Mouse (Mus musculus) granulocyte monocyte progenitor cell, adult 5-6 weeks (primary cell): ENCODE data around the gene Rock2. TPM values are rescaled to one million over a fixed set of nuclear protein-coding genes. Genes with fewer than 3 reads are reported as not detected.

ENCODE experiments used
- ATAC-seq: replicated peaks from 2 replicates; pipeline ENCODE4 v1.8.0; 2016; ENCODE audit warnings: mild to moderate bottlenecking, moderate TSS enrichment, inconsistent platforms; ENCODE audit not compliant: poor library complexity, severe bottlenecking
- total RNA-seq, 2 experiments: library from RNA; stranded (forward) in 1 of 2; stranded (reverse) in 1 of 2; fragments of 200-712, 200-1000 nt in 1 of 2; fragments of >200 nt in 1 of 2; fragmentation: Nextera tagmentation in 1 of 2; gene quantifications; 2 replicates each; pipeline ENCODE4 v1.2.3; 2014 to 2017

Gene Rock2
- 43.1 and 49.4 TPM in 2 replicates for total RNA-seq (2014; fragmentation: Nextera tagmentation)
- 65.1 and 65.9 TPM in 2 replicates for total RNA-seq (2017)

DNA sequence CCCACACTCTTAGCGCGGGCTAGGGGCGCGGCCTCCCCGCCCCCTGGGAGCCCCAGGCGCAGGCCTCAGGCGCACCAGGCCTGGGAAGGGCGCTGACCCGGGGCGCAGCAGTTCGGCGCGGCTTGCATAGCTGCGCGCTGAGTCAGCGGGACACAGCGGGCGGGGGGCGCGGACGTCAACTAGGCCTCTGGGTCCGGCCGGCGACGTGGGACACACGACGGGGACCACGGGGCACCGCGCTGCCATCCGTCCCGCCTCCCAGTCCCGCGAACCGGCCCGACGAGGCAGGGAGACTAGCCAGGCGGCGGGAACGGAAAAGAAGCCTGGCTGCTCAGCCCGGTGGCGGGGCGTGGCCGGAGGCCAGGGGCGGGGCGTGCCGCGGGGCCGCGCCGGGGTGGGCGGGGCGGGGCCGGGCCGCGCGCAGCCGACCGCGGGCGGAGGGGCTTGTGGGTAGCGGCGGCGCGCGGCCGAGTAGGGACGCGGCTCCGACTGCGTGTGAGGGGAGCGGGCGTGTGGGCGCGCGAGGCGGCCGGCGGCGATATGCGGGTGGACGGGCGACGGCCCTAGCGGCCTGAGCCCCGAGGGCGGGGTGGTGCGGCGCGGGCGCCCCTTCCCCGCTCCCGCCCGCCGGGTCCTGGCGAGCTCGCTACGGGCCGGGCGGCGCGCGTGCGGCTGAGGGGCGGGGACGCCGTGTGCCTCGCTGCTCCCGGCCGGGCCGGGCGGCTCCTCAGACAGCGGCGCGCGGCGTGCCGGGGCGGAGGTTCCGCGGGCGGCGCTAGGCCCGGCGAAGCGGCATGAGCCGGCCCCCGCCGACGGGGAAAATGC, at the start of gene Rock2:
Gene Rock2 (plus strand): TSS at position 500 of the 825 bp plus-strand sequence.
- ATAC-seq, result peak; percentile 62

DNA sequence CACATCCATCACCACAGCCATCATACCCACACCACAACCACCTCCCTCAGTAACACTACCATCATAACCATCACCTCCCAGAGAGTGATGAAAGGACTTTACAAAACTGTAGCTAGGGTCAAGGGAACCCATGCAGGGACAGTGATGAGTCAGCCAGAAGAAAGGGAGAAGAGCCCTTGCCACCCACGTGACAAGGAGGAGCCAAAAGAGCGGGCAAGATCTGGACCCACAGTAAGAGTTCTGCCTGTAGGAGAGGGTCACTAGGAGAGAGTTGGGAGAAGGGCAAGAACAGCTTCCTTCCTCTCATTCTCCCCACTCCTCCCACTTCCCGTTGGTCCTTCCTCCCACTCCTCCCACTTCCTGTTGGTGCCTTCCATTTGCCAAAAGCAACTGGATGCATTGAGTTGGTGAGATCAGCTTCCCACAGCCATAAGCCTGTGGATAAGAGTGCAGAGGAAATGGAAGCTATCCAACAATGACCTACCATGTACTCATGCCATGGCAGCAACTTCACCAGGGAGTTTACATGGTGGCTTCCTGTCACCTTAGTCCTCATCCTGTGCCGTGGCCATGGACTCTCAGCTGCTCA, 47.4 kb upstream of the Rock2 start:
- ATAC-seq, result peak; percentile 37

- no peak for ATAC-seq
These were observed 46.2 kb upstream of the Rock2 start for GRCm38 (mm10) chr12:16848501-16848900.

DNA sequence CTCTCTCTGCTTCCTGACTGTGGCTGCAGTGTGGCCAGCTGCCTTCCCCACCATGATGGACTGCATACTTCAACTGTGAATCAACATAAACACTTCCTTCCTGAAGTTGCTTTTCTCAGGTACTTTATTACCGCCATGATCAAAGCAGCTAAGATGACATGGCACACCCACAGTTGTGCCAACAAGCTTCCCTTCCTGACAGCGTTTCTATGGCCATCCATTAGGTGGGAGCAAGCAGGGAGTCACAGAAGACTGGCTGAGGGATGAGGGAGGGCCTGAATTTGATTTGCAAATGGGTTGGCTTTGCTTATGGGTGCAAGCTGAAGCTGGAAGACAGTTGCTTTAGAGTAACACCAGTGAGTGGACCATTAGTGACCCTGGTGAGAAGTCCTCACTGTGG, 44.9 kb upstream of the Rock2 start:
- ATAC-seq, result no peak

GRCm38 (mm10) chr12:16850431-16851375, 44.0 kb upstream of the Rock2 start:
- ATAC-seq, result no peak

- no peak for ATAC-seq
These were observed 41.1 kb upstream of the Rock2 start for GRCm38 (mm10) chr12:16853431-16854165.

- no peak for ATAC-seq
These were observed 38.9 kb upstream of the Rock2 start for GRCm38 (mm10) chr12:16855632-16856305.

DNA sequence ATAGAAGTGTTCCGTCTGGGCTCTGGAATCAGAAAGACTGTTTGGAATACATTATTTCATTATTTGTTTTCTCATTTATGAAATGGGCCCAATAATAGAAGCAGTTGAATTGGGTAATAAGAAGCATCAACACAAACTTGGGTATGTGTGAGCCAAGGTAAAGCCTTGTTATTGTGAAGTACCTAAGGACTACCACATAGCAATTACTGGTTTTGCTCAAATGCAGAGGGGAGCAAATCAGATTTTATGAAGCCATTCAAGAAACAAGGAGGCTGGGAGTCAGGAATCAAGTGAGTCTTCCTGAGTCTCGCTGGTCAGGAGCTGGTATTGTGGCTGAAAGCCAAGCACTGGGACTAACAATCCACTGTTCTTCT, 38.4 kb upstream of the Rock2 start:
- no peak for ATAC-seq

DNA sequence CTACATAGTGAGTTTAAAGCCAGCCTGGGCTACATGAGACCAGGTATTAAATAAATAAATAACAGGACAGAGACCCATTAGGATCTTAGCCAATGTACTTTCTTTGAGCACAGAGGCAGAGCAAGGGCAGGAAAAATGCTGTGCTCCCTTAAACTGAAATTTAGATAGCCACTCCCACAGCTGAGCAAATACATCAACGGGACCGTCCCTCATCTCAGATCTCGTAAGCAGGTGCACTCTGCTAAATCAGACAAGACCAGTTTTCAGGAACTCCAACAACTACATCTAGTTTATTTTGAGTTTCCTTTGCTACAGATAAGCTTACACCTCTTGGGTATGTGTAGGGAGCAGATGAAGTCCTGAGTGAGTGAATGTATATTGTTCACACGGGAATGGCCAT, 36.6 kb upstream of the Rock2 start:
- no peak for ATAC-seq

GRCm38 (mm10) chr12:16859781-16860180, 34.9 kb upstream of the Rock2 start:
- ATAC-seq, result no peak

DNA sequence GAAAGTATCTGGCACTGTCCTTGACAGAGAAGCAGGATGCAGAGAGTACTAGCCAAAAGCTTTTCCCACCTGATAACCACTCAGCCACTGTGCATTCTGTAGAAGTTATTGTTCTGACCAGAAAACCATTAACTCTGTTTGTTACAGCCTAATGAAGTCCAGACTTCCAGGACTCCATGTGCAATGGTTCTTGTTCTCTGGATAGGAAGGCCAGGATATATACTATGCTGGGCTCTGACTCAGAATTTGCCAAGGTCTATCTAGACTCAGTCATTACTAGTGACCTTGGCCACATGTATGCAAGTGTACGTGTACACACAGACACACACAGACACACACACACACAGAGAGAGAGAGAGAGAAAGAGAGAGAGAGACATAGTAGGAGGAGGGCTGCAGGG, 34.2 kb upstream of the Rock2 start:
- no peak for ATAC-seq

GRCm38 (mm10) chr12:16860961-16861360, 33.7 kb upstream of the Rock2 start:
- no peak for ATAC-seq

GRCm38 (mm10) chr12:16864477-16864876, 30.2 kb upstream of the Rock2 start:
- ATAC-seq, result no peak

DNA sequence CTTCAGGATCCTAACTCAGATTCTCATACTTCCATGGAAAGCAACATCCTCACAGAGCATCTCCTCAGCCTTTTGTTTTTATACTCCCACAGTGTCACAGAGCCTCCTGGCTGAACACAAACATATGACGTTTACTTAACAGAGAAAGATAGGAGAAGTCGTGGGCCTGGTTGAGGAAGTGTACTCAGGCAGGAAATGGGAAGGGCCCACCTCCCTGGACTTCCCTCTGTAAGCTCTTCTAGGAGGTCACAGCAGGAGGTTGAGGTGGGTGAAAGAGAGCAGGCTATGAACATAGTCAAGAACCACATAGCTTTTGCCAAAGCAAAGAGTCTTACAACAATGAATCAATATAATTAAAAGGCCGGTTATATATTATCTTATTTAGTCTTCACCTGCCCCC, 28.8 kb upstream of the Rock2 start:
- peak; percentile 76 for ATAC-seq

- ATAC-seq, result no peak
These were observed 28.2 kb upstream of the Rock2 start for GRCm38 (mm10) chr12:16866460-16866859.

GRCm38 (mm10) chr12:16867306-16867705, 27.4 kb upstream of the Rock2 start:
- ATAC-seq, result no peak

GRCm38 (mm10) chr12:16868618-16869017, 26.1 kb upstream of the Rock2 start:
- ATAC-seq, result no peak

- no peak for ATAC-seq
These were observed 25.5 kb upstream of the Rock2 start for GRCm38 (mm10) chr12:16869091-16869778.

DNA sequence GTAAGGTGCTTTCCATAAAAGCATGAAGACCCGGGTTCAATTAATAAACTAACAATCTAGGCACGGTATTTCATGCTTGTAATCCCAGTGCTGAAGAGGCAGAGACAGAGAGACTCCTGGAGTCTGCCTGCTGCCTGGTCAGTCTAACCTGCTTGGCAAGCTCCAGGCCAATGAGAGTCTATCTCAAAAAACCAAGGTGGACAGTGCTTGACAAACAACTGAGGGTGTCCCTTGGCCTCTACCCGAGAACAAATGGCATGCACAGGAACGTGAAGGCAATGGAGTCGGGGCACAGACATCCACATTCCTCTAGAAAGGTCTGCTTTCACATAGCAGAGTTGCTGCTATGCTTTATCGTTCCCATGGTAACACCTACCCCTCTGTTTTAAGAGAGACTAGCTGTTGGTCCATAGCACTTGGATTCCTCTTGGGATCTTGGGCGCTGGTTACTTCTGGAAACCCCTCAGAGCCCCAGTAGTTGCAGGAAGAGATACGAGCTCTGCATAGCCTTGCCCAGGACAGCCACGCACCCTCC, 24.8 kb upstream of the Rock2 start:
- 0 out of 2 replicates have a peak, but pooled peaks have one; percentile 1 for ATAC-seq
